Mouse (Mus musculus) cerebellum, adult 8-10 months (tissue): ENCODE measurements around the gene Vmn1r8.
"Not testable (repeated sequence)": the region's sequence is repeated elsewhere in the genome, so short reads cannot be mapped to it uniquely, and the experiment has no call there.

Experiments used
- DNase-seq: peaks from one replicate; pipeline ENCODE4 v3.0.0; 2022

Vmn1r8 gene

GRCm38 (mm10) chr6:57031984-57032383, at the start of gene Vmn1r8:
Gene Vmn1r8, plus strand, starts transcription at chr6:57032284.
- DNase-seq, result no peak

DNA sequence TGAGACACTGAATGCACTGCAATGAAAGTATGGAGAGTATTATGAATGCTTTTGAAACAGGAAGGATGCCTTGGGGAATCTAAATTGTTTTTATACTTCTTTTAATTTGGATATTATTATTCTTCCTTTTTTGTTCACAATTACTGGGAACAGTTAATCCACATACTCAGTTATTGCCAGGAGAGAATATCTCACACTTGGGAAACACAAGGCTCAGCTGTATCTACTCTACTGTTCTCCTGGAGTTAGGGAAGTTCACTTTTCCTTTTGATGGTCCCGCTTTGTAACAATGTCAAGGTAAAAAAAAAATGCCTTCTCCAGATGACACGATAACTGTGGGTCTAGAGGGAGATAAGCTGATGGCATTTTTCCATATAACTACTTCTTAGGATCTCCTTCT, 35.1 kb upstream of the Vmn1r8 start, which contains the start of gene Vmn1r6:
Vmn1r6 (plus strand) TSS at position 301 of the 400 bp plus-strand sequence.
- no peak for DNase-seq

GRCm38 (mm10) chr6:57025224-57025623, 6.9 kb upstream of the Vmn1r8 start, which contains the start of gene Vmn1r7:
Gene Vmn1r7, minus strand, starts transcription at chr6:57025324.
- DNase-seq, result not testable (repeated sequence)

GRCm38 (mm10) chr6:57034674-57035073, 2.6 kb downstream of the Vmn1r8 start:
- DNase-seq, result no peak

DNA sequence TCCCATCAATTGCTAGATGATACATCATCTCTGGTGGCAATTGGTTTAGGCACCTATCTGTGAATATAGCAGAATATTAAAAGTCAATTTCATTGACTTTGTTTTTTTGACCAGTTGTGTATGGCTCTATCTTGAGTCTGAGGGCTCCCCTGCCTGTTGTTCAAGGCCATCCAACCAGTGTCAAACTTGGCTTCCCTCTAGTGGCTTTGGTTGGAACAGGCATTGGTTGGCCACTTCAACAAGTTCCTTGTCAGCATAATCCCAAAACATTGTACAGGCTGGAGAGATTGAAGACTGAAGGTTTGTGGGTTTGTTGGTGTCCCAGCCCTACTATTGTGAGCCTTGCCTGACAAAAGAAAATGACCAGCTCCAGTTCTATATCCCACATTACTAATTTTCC, 31.6 kb downstream of the Vmn1r8 start:
- DNase-seq, result no peak

DNA sequence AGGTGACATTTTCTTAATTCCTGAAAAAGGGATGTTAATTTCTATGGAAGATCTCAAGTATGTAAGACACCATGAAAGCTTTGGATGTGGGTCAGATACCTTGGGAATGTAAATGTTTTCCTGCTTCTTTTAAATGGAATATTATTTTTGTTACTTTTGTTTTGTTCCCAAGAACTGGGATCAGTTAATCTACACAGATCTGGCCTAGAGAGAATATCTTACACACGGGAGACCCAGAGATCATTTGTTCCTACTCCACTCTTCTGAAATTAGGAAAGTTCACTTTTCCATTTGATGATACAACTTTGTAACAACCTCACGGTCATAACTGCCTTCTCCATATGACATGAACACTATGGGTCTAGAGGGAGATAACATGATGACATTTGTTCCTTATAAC, 34.4 kb downstream of the Vmn1r8 start, which contains the start of gene Vmn1r9:
Vmn1r9 (plus strand) TSS at position 301 of the 400 bp plus-strand sequence.
- DNase-seq, result no peak
